Mouse (Mus musculus) heart, embryonic 16.5 days (tissue): Measurements from ENCODE around the gene Gata2. TPM values are rescaled to one million over a fixed set of nuclear protein-coding genes. Genes with fewer than 3 reads are reported as not detected.
A peak's percentile ranks its signal among the peaks of the same experiment; 100 is the strongest.

Experiments used
- ATAC-seq: fragments of 200-750 bp; cut with Nextera tagmentation; replicated peaks from 2 replicates; pipeline ENCODE4 v1.8.0; 2017; ENCODE audit warnings: moderate number of reproducible peaks; ENCODE audit not compliant: insufficient read depth, low FRiP score; ENCODE audit errors: extremely low read depth
- H3K27ac ChIP-seq: fragments of 300-500 bp; sonication (generic); 2 replicates; pipeline ENCODE4 v1.5.1; 2014; ENCODE audit warnings: mild to moderate bottlenecking, low read length, control low read depth, moderate library complexity
- H3K27me3 ChIP-seq: fragments of 300-500 bp; sonication (generic); 2 replicates; pipeline ENCODE4 v1.6.1; 2014; ENCODE audit warnings: low read length, mixed read lengths; ENCODE audit not compliant: control insufficient read depth, insufficient read depth
- H3K36me3 ChIP-seq: fragments of 300-500 bp; sonication (generic); 2 replicates; pipeline ENCODE4 v1.6.1; 2014; ENCODE audit not compliant: control insufficient read depth, insufficient read depth
- H3K4me1 ChIP-seq: fragments of 300-500 bp; sonication (generic); 2 replicates; pipeline ENCODE4 v1.6.1; 2014; ENCODE audit warnings: low read length, mixed read lengths; ENCODE audit not compliant: control insufficient read depth, insufficient read depth
- H3K4me2 ChIP-seq: fragments of 300-500 bp; sonication (generic); 2 replicates; pipeline ENCODE4 v1.6.1; 2014; ENCODE audit warnings: low read depth, mild to moderate bottlenecking, control low read depth, low read length
- H3K4me3 ChIP-seq: fragments of 300-500 bp; sonication (generic); 2 replicates; pipeline ENCODE4 v1.5.1; 2014; ENCODE audit warnings: mild to moderate bottlenecking, control low read depth, low read length
- H3K9ac ChIP-seq: fragments of 300-500 bp; sonication (generic); 2 replicates; pipeline ENCODE4 v1.6.1; 2014; ENCODE audit warnings: low read length, control low read depth
- H3K9me3 ChIP-seq: fragments of 300-500 bp; sonication (generic); replicated peaks from 2 replicates; pipeline ENCODE4 v1.6.1; 2016; ENCODE audit warnings: low read length; ENCODE audit not compliant: control insufficient read depth
- WGBS: fragments of 180-500 bp; shearing (Covaris S2); extraction: QIAGEN DNeasy Blood & Tissue Kit; methylation state at CpG from one replicate; pipeline ENCODE4 v1.1.7; 2014; 5-methylcytosine and 5-hydroxymethylcytosine counted together
- polyA plus RNA-seq: library from polyadenylated mRNA; unstranded; fragments of >200 nt; fragmentation: Nextera tagmentation; extraction: Ambion mirVana; gene quantifications from 2 replicates; pipeline ENCODE4 v1.2.1, GENCODE M21; 2015

Gata2 gene
- polyA plus RNA-seq, 1 experiment from 2014 or later = 15.5 TPM

GRCm38 (mm10) chr6:88166054-88166453, 27.6 kb upstream of the Gata2 start:
- H3K9ac ChIP-seq = no peak overlapping the region
- H3K4me2 ChIP-seq = no peak overlapping the region
- H3K9me3 ChIP-seq = 0 out of 2 replicates have a peak, but pooled peaks cover 2% of the 10 kb centered on the region
- 89% methylated on average over 9 of the region's 9 CpGs for WGBS
- H3K4me1 ChIP-seq = no peaks in the 10 kb centered on the region
- no peak overlapping the region for H3K4me3 ChIP-seq
- no peak for ATAC-seq
- no peaks in the 10 kb centered on the region for H3K27me3 ChIP-seq
- H3K27ac ChIP-seq = no peak overlapping the region
- H3K36me3 ChIP-seq = no peaks in the 10 kb centered on the region

GRCm38 (mm10) chr6:88174191-88174590, 19.5 kb upstream of the Gata2 start:
- H3K9ac ChIP-seq = no peak overlapping the region
- no peaks in the 10 kb centered on the region for H3K36me3 ChIP-seq
- no peak for ATAC-seq
- H3K9me3 ChIP-seq = peaks cover 15% of the 10 kb centered on the region
- WGBS = 85% methylated on average over 3 of the region's 3 CpGs
- no peak overlapping the region for H3K4me2 ChIP-seq
- H3K27me3 ChIP-seq = no peaks in the 10 kb centered on the region
- no peak overlapping the region for H3K27ac ChIP-seq
- no peaks in the 10 kb centered on the region for H3K4me1 ChIP-seq
- no peak overlapping the region for H3K4me3 ChIP-seq

GRCm38 (mm10) chr6:88174676-88175075, 19.0 kb upstream of the Gata2 start:
- no peak overlapping the region for H3K27ac ChIP-seq
- 86% methylated on average over 2 of the region's 2 CpGs for WGBS
- peaks cover 15% of the 10 kb centered on the region for H3K9me3 ChIP-seq
- H3K4me1 ChIP-seq = no peaks in the 10 kb centered on the region
- H3K9ac ChIP-seq = no peak overlapping the region
- no peak for ATAC-seq
- no peak overlapping the region for H3K4me3 ChIP-seq
- H3K27me3 ChIP-seq = no peaks in the 10 kb centered on the region
- no peak overlapping the region for H3K4me2 ChIP-seq
- H3K36me3 ChIP-seq = no peaks in the 10 kb centered on the region

DNA sequence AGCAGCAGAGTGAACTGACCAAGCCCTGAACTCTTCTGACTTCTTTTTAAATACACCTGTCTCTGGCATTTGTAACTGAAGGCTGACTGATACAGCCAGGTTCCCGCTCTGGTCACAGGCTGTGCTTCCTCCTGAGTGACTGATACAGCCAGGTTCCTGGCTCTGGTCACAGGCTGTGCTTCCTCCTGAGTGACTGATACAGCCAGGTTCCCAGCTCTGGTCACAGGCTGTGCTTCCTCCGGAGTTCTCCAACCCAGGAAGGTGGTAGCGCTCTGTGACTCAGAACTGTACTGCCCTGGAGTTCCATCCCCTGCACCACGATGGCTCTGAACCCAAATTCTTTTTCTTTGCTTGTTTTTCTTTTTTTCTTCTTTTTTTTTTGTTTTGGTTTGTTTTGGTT, 9.0 kb upstream of the Gata2 start:
- ATAC-seq = no peak
- Histone ChIP-seq H3K36me3 (no peaks in the 10 kb centered on the region), H3K9ac (no peak overlapping the region), H3K4me1 (0 out of 2 replicates have a peak, but pooled peaks cover 2% of the 10 kb centered on the region), H3K4me2 (no peak overlapping the region), H3K27ac (no peak overlapping the region), H3K27me3 (peaks cover 29% of the 10 kb centered on the region), H3K4me3 (no peak overlapping the region), H3K9me3 (no peaks in the 10 kb centered on the region)
- WGBS = 51% methylated on average over 4 of the region's 4 CpGs

DNA sequence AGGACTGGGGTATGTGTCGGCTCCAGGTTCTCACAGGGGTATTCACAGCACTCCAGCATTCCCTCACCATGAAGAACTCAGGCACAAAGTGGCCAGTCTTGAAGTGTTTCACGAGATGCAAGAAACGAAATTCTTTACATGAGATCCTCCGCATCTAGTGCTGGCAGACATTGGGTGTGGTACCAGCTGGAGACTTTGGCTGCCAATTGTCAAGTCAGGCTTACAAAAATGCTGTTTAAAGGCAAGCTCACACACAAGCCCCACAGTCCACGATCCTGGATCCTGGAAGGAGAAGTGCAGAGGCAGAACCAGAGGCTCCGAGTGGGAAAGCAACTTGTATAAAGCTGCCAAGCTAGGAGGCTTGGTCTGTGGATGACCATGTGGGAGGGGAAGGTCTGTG, 5.5 kb upstream of the Gata2 start:
- peaks cover 9% of the 10 kb centered on the region for H3K4me1 ChIP-seq
- no peak for ATAC-seq
- no peak overlapping the region for H3K27ac ChIP-seq
- no peaks in the 10 kb centered on the region for H3K9me3 ChIP-seq
- no peak overlapping the region for H3K4me3 ChIP-seq
- WGBS = 80% methylated on average over 6 of the region's 6 CpGs
- H3K27me3 ChIP-seq = peaks cover 63% of the 10 kb centered on the region
- H3K9ac ChIP-seq = no peak overlapping the region
- H3K4me2 ChIP-seq = no peak overlapping the region
- no peaks in the 10 kb centered on the region for H3K36me3 ChIP-seq

DNA sequence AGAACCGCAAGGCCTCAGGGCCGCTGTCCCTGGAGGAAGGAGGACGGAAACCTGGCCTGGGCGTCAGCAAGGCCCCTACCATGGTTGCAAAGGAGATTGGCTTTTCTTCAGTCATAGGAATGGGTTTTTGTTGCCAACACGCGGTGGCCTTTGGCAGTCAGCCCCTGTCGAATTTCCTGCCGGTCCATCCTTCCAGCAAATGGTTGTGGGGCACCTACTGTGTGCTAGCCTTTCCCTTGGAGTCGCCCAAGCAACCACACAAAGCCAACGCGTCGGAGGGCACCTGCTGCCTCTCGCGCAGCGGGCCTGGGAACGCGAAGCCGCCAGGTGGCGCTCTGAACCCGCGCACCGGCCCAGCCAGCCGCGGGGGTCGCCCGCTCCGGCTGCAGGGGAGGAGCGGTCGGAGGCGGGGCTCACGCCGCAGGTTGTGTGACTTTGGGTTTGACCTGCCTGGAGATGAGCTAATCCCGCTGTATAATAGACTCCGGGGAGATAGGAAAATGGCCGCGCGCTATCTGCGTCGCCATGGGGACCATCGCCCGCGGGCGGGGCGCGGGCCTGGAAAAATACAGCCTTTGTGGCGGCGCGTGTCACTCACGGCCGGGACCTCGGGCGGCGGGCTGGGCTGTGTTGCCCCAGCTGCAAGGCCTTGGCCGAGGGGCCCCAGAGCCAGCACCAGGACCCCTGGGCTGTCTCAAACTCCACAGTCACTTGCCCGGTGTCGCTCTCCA, 4.2 kb upstream of the Gata2 start:
- Histone ChIP-seq H3K36me3 (no peaks in the 10 kb centered on the region), H3K27ac (no peak overlapping the region), H3K27me3 (peaks cover 74% of the 10 kb centered on the region), H3K4me2 (peak overlapping the region; percentile 82), H3K9ac (peak overlapping the region; percentile 28), H3K9me3 (no peaks in the 10 kb centered on the region), H3K4me1 (peaks cover 17% of the 10 kb centered on the region), H3K4me3 (peak overlapping the region; percentile 68)
- peak; percentile 76 for ATAC-seq
- under 1% methylated on average over 56 of the region's 56 CpGs for WGBS

- ATAC-seq = no peak
- Histone ChIP-seq H3K27ac (no peak overlapping the region), H3K27me3 (peaks cover 78% of the 10 kb centered on the region), H3K4me1 (peaks cover 17% of the 10 kb centered on the region), H3K9me3 (no peaks in the 10 kb centered on the region), H3K36me3 (no peaks in the 10 kb centered on the region), H3K4me3 (peak overlapping the region; percentile 68), H3K4me2 (peak overlapping the region; percentile 82), H3K9ac (peak overlapping the region; percentile 28)
- 4% methylated on average over 13 of the region's 13 CpGs for WGBS
These were observed 3.7 kb upstream of the Gata2 start for GRCm38 (mm10) chr6:88190043-88190309.

DNA sequence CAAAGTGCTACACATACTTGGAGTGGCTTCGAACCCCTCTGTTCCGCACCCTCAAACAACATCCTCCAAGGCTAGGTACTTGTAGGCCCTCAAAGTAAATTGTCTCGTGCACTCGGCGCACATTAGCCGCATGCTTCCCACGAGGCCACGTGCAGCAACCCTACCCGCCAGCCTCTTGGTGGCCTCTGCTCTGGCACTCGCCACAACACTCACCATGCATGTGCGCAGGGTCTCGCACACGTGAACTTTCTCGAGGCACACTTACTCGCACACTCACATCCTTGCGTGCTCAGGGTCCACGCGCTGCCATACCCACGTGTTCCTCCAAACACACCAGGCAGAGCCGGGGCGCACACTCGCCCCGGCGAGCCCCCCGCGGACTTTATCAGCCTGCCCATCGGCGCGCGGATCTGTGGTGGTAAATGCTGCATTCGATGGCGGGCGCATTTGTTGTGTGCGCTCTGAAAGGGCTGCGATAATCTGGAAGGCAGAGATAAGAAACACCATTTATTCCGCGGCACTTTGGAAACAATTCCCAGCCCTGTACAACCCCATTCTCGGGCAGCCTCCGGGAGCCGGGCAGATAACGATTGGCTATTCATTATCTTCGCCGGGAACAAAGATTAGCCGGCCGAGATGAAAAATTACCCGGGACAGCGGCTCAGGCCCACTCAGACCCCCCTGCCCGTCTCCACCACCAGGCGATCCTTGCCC, 3.2 kb upstream of the Gata2 start:
- Histone ChIP-seq H3K27ac (no peak overlapping the region), H3K36me3 (no peaks in the 10 kb centered on the region), H3K9me3 (no peaks in the 10 kb centered on the region), H3K4me3 (peak overlapping the region; percentile 68), H3K4me1 (peaks cover 17% of the 10 kb centered on the region), H3K4me2 (0 out of 2 replicates have a peak overlapping the region, but pooled peaks have one; percentile 20), H3K27me3 (peaks cover 83% of the 10 kb centered on the region), H3K9ac (no peak overlapping the region; the same call in 1 of the 2 replicates)
- 5% methylated on average over 49 of the region's 49 CpGs for WGBS
- ATAC-seq = no peak

- Histone ChIP-seq H3K27ac (no peak overlapping the region), H3K4me2 (no peak overlapping the region), H3K4me3 (no peak overlapping the region), H3K9ac (no peak overlapping the region), H3K36me3 (no peaks in the 10 kb centered on the region), H3K4me1 (peaks cover 17% of the 10 kb centered on the region), H3K9me3 (no peaks in the 10 kb centered on the region), H3K27me3 (peaks cover 86% of the 10 kb centered on the region)
- no peak for ATAC-seq
- WGBS = 39% methylated on average over 6 of the region's 6 CpGs
These were observed 2.7 kb upstream of the Gata2 start for GRCm38 (mm10) chr6:88191024-88191365.
